ENCODE assay signal across 9 mouse cellular contexts in the genomic region with DNA sequence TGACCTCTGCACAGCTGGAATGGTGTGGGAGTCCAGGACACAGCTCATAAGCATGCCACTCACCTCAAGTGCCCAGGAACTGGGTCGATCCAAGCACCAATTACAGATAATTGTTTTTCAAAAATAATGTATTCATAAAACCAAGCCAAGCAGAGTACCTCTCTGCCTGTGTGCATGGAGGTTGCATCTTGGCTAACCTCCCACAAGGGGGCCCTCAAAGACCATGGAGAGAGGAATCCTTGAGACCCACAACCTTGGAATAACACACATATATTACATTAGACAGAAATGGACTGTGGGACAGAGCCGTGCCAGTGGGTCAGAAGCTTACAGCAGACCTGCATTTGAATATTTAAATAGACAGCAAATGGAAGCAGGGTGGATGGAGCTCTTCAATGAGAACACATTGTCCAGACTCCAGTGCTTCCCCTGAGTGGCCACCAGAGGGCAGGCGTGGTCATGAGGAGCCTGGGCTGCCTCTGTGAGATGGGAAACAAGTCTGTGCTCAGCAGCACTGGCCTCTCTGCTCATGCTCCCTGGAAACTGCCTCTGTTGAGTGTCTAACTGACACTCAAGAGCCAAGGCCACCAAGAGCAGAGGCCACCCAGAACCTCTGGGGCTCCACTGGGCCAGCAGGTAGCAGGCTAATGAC.
DNase-seq lines count a peak whose midpoint lies in the region; ATAC-seq and TF ChIP-seq lines count a peak whose summit lies in the region.
"Had no signal": no experiment of that assay in that cellular context is flagged by ENCODE, and none has a peak within 500 bp of the region (broad histone marks: within the 10 kb centered on the region; RNA-seq: fewer than 3 reads in every experiment).

No protein-coding gene starts in this region.

- peak; percentile 74 to 95 (median 90) for TF ChIP-seq CTCF in MEL (IDR thresholded peaks at IDR 0.05 in 2 of 3, conservative IDR thresholded peaks at IDR 0.05 in 1 of 3; ENCODE audit: control insufficient read depth in 1 of 3, insufficient read depth in 1 of 3, low read depth in 2 of 3, low read length in 3 of 3, poor library complexity in 1 of 3, severe bottlenecking in 1 of 3)
- peak; percentile 96 for TF ChIP-seq CTCF in bone marrow macrophage, adult 2 months (IDR thresholded peaks at IDR 0.05; ENCODE audit: low read depth, low read length)
- TF ChIP-seq CTCF in lung, postnatal 0 days (IDR thresholded peaks at IDR 0.05): peak; percentile 92

- H3K9me3 ChIP-seq in MEL (replicated peaks; ENCODE audit: insufficient read depth, low read length): no peaks in the 10 kb centered on the region
- no peaks in the 10 kb centered on the region for H3K9me3 ChIP-seq in lung, postnatal 0 days (ENCODE audit: low read length)
- H3K9me3 ChIP-seq: limb, embryonic 12.5 days had no signal

- no peaks in the 10 kb centered on the region for H3K27me3 ChIP-seq in MEL (ENCODE audit: control insufficient read depth in 1 of 2, insufficient read depth in 2 of 2, low read length in 2 of 2)
- no peaks in the 10 kb centered on the region for H3K27me3 ChIP-seq in lung, postnatal 0 days (replicated peaks; ENCODE audit: insufficient read depth, low read length)
- H3K27me3 ChIP-seq: limb, embryonic 12.5 days had no signal

- H3K4me1 ChIP-seq in MEL (ENCODE audit: control insufficient read depth in 1 of 2, insufficient read depth in 2 of 2, low read length in 2 of 2): no peaks in the 10 kb centered on the region
- peaks cover 4% of the 10 kb centered on the region; the same call in 1 of the 2 replicates for H3K4me1 ChIP-seq in bone marrow macrophage, adult 2 months (ENCODE audit: control insufficient read depth, insufficient read depth, low read length)
- H3K4me1 ChIP-seq in lung, postnatal 0 days (ENCODE audit: insufficient read depth, low read depth, low read length): no peaks in the 10 kb centered on the region
- H3K4me1 ChIP-seq: limb, embryonic 12.5 days had no signal

- WGBS in lung, postnatal 0 days: 26% methylated on average over 3 of the region's 3 CpGs

- H3K9ac ChIP-seq in MEL (ENCODE audit: control insufficient read depth, low read depth, low read length, poor library complexity, severe bottlenecking): no peak overlapping the region
- H3K9ac ChIP-seq in lung, postnatal 0 days (replicated peaks; ENCODE audit: low read depth): no peak overlapping the region
- H3K9ac ChIP-seq: limb, embryonic 12.5 days had no signal

- no peaks in the 10 kb centered on the region for H3K79me2 ChIP-seq in MEL (ENCODE audit: control insufficient read depth, insufficient read depth, low read length, poor library complexity)

- no peak for TF ChIP-seq EP300 in MEL (IDR thresholded peaks at IDR 0.05; ENCODE audit: low read depth in 1 of 2, low read length in 2 of 2)
- TF ChIP-seq EP300 in lung, postnatal 0 days (IDR thresholded peaks at IDR 0.05): no peak

- TF ChIP-seq RAD21 in MEL (IDR thresholded peaks at IDR 0.05; ENCODE audit: low read depth, low read length): peak; percentile 43

- no peak for TF ChIP-seq POLR2A in MEL (IDR thresholded peaks at IDR 0.05; ENCODE audit: control insufficient read depth in 1 of 2, insufficient read depth in 1 of 2, low read depth in 1 of 2, low read length in 2 of 2, poor library complexity in 1 of 2)
- no peak for TF ChIP-seq POLR2A in bone marrow macrophage, adult 2 months (IDR thresholded peaks at IDR 0.05; ENCODE audit: borderline replicate concordance, low read depth, low read length)

- peak; percentile 81 for DNase-seq in MEL (ENCODE audit: low read depth, low spot score)
- DNase-seq in heart, postnatal 4 days: peak; percentile 75
- DNase-seq in layer of hippocampus, adult 11-12 months (ENCODE audit: low spot score): peak; percentile 54
- peak; percentile 71 for DNase-seq in lung, postnatal 0 days (ENCODE audit: low spot score)
- peak; percentile 53 to 72 for DNase-seq in right cerebral cortex, adult 2 months (ENCODE audit: low spot score in 2 of 2)

- H3K36me3 ChIP-seq in MEL (ENCODE audit: control insufficient read depth in 1 of 2, insufficient read depth in 2 of 2, low read length in 2 of 2): no peaks in the 10 kb centered on the region
- no peaks in the 10 kb centered on the region for H3K36me3 ChIP-seq in lung, postnatal 0 days (ENCODE audit: insufficient read depth, low read length)
- H3K36me3 ChIP-seq: limb, embryonic 12.5 days had no signal

- H3K4me3 ChIP-seq in MEL (ENCODE audit: control insufficient read depth in 1 of 2, insufficient read depth in 1 of 2, low read depth in 2 of 2, low read length in 2 of 2): no peak overlapping the region
- H3K4me3 ChIP-seq in bone marrow macrophage, adult 2 months (ENCODE audit: insufficient read depth, low read length): no peak overlapping the region
- no peak overlapping the region for H3K4me3 ChIP-seq in lung, postnatal 0 days (ENCODE audit: low read depth, low read length)
- H3K4me3 ChIP-seq: limb, embryonic 12.5 days had no signal

- ATAC-seq in erythroblast, adult 5-6 weeks (replicated peaks; ENCODE audit: low FRiP score, poor library complexity, severe bottlenecking): peak; percentile 77
- peak; percentile 57 for ATAC-seq in lung, postnatal 0 days
- ATAC-seq in inflammation-experienced regulatory T-cells, adult 6 months: no peak

- H3K27ac ChIP-seq in MEL (ENCODE audit: control insufficient read depth, low read depth, low read length): no peak overlapping the region
- H3K27ac ChIP-seq in bone marrow macrophage, adult 2 months (ENCODE audit: insufficient read depth, low read depth, low read length): no peak overlapping the region
- H3K27ac ChIP-seq in lung, postnatal 0 days (ENCODE audit: low read length): no peak overlapping the region
- H3K27ac ChIP-seq: limb, embryonic 12.5 days had no signal

- no peak overlapping the region for H3K4me2 ChIP-seq in lung, postnatal 0 days (replicated peaks; ENCODE audit: low read depth, low read length)
- H3K4me2 ChIP-seq: limb, embryonic 12.5 days had no signal

TF ChIP-seq in MEL, 35 proteins besides CTCF, POLR2A, EP300 and RAD21:
- no peak for TF ChIP-seq CHD2 (IDR thresholded peaks at IDR 0.05; ENCODE audit: low read length)
- no peak for TF ChIP-seq E2F4 (IDR thresholded peaks at IDR 0.05; ENCODE audit: borderline replicate concordance, low read depth, low read length)
- TF ChIP-seq ZNF384 (IDR thresholded peaks at IDR 0.05; ENCODE audit: low read depth, low read length): no peak
- TF ChIP-seq USF2 (IDR thresholded peaks at IDR 0.05; ENCODE audit: borderline replicate concordance in 1 of 2, insufficient read depth in 1 of 2, low read depth in 1 of 2, low read length in 2 of 2): no peak
- TF ChIP-seq SMC3 (IDR thresholded peaks at IDR 0.05; ENCODE audit: low read depth, low read length): peak; percentile 77
- peak; percentile 30; the same call in 1 of the 2 replicates for TF ChIP-seq ZC3H11A (IDR thresholded peaks at IDR 0.05; ENCODE audit: low read depth, low read length)
